Mouse (Mus musculus) liver, embryonic 11.5 days (tissue): Measurements from ENCODE around the gene Mcm2. TPM values are rescaled to one million over a fixed set of nuclear protein-coding genes. Genes with fewer than 3 reads are reported as not detected.

Experiments
- ATAC-seq: fragments of 200-750 bp; cut with Nextera tagmentation; replicated peaks from 2 replicates; pipeline ENCODE4 v1.8.0; 2017; ENCODE audit warnings: moderate number of reproducible peaks, mild to moderate bottlenecking, moderate TSS enrichment, moderate library complexity; ENCODE audit not compliant: low FRiP score
- DNase-seq: peaks from one replicate; pipeline ENCODE4 v3.0.0-alpha.2; 2017; ENCODE audit warnings: low spot score
- H3K27ac ChIP-seq: fragments of 300-500 bp; sonication (generic); 2 replicates; pipeline ENCODE4 v1.5.1; 2014; ENCODE audit warnings: mild to moderate bottlenecking, low read depth, low read length, control low read depth
- H3K27me3 ChIP-seq: fragments of 300-500 bp; sonication (generic); replicated peaks from 2 replicates; pipeline ENCODE4 v1.6.1; 2014; ENCODE audit warnings: low read length, mixed read lengths; ENCODE audit not compliant: control insufficient read depth, insufficient read depth
- H3K36me3 ChIP-seq: fragments of 300-500 bp; sonication (generic); 2 replicates; pipeline ENCODE4 v1.6.1; 2014; ENCODE audit warnings: mild to moderate bottlenecking, low read length, moderate library complexity, mixed read lengths; ENCODE audit not compliant: control insufficient read depth, insufficient read depth
- H3K4me1 ChIP-seq: fragments of 300-500 bp; sonication (generic); replicated peaks from 2 replicates; pipeline ENCODE4 v1.6.1; 2014; ENCODE audit warnings: low read length, mixed read lengths; ENCODE audit not compliant: control insufficient read depth, insufficient read depth
- H3K4me2 ChIP-seq: fragments of 300-500 bp; sonication (generic); 2 replicates; pipeline ENCODE4 v1.6.1; 2014; ENCODE audit warnings: mild to moderate bottlenecking, control low read depth, moderate library complexity
- H3K4me3 ChIP-seq: fragments of 300-500 bp; sonication (generic); 2 replicates; pipeline ENCODE4 v1.5.1; 2014; ENCODE audit warnings: low read depth, low read length, control low read depth
- H3K9ac ChIP-seq: fragments of 300-500 bp; sonication (generic); 2 replicates; pipeline ENCODE4 v1.6.1; 2014; ENCODE audit warnings: low read depth, low read length, control low read depth
- H3K9me3 ChIP-seq: fragments of 300-500 bp; sonication (generic); 2 replicates; pipeline ENCODE4 v1.6.1; 2016; ENCODE audit warnings: low read length, inconsistent platforms, mixed read lengths; ENCODE audit not compliant: control insufficient read depth
- WGBS: fragments of 180-500 bp; shearing (Covaris S2); extraction: QIAGEN DNeasy Blood & Tissue Kit; methylation state at CpG from one replicate; pipeline ENCODE4 v1.1.7; 2014; 5-methylcytosine and 5-hydroxymethylcytosine counted together
- polyA plus RNA-seq: library from polyadenylated mRNA; unstranded; fragments of >200 nt; fragmentation: Nextera tagmentation; extraction: Ambion mirVana; gene quantifications from 2 replicates; pipeline ENCODE4 v1.2.1, GENCODE M21; 2014

Gene Mcm2
- polyA plus RNA-seq, 1 experiment from 2014 or later, result 254 TPM

DNA sequence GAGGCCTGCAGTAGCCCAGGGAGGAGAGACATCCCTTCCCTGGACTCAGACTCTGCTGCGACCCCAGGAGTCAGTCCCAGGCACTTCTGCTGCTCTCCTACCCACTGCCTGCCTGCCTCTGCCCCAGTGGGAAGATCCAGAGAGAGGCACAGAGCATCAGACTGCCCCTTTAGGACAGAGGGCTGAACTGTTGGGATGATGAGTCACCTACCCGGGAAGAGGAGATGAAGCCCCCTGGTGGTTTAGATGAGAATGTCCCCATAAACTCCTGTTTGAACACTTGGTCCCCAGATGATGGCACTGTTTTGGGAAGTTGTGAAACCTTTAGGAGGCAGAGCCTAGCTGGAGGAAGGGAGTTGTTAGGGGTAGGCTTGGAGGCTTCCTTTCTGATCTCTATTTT lies 37.7 kb downstream of the Mcm2 start:
- Histone ChIP-seq H3K9me3 (no peaks in the 10 kb centered on the region), H3K4me3 (no peak overlapping the region), H3K9ac (no peak overlapping the region), H3K4me1 (no peaks in the 10 kb centered on the region), H3K27me3 (no peaks in the 10 kb centered on the region), H3K36me3 (no peaks in the 10 kb centered on the region), H3K4me2 (no peak overlapping the region), H3K27ac (no peak overlapping the region)
- DNase-seq (no peak), ATAC-seq (peak; percentile 62)
- 15% methylated on average over 2 of the region's 2 CpGs for WGBS

GRCm38 (mm10) chr6:88858341-88858740 lies 40.2 kb downstream of the Mcm2 start:
- ATAC-seq (no peak), DNase-seq (no peak)
- Histone ChIP-seq H3K27me3 (no peaks in the 10 kb centered on the region), H3K4me2 (no peak overlapping the region), H3K9ac (no peak overlapping the region), H3K36me3 (no peaks in the 10 kb centered on the region), H3K4me1 (no peaks in the 10 kb centered on the region; the same call in 1 of the 2 replicates), H3K9me3 (no peaks in the 10 kb centered on the region), H3K4me3 (no peak overlapping the region), H3K27ac (no peak overlapping the region)
- WGBS, result 69% methylated on average over 7 of the region's 7 CpGs

DNA sequence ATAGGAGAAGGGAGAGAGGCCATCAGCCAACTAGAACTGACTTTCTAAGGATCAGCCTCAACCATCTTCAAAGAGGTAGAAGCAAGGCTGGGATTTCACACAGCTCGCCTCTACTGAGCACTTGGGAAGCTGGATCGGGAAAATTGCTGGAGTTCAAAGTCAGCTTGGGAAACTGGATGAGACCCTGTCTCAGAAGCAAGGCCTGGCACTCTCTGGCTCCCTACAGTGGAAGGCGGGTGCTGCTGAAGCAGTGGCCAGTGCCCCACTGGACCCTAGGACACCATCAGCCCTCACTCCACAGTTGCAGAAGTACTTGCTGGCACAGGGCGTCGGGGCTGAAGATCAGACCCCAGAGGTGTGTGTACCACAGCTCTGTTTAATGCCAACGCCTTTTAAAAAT lies 40.8 kb downstream of the Mcm2 start:
- Histone ChIP-seq H3K9ac (no peak overlapping the region), H3K27me3 (no peaks in the 10 kb centered on the region), H3K36me3 (no peaks in the 10 kb centered on the region), H3K9me3 (no peaks in the 10 kb centered on the region), H3K4me2 (no peak overlapping the region), H3K4me3 (no peak overlapping the region), H3K4me1 (no peaks in the 10 kb centered on the region; the same call in 1 of the 2 replicates), H3K27ac (no peak overlapping the region)
- ATAC-seq (no peak), DNase-seq (no peak)
- WGBS, result 79% methylated on average over 6 of the region's 6 CpGs

DNA sequence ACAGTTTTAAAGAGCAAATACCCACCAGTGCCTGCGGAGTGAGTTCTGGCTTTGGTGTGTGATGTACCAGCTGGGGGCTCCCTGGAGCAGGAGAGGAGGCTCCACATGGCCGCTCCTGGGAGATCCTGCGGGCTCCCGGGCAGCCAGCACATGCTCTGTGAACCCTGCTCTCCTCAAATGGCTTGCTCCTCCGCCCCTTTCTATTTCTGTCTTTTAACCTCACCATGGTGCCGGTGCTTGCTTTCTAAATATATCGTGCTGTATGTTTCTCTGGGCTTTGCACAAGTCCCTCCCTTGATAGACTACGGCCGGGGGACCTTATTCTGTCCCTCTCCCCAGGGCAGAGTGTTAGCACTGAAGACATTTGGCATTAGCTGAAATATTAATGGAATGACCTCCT lies 41.3 kb downstream of the Mcm2 start:
- DNase-seq (no peak), ATAC-seq (no peak)
- Histone ChIP-seq H3K4me2 (no peak overlapping the region), H3K9ac (no peak overlapping the region), H3K4me1 (no peaks in the 10 kb centered on the region; the same call in 1 of the 2 replicates), H3K9me3 (no peaks in the 10 kb centered on the region), H3K27me3 (no peaks in the 10 kb centered on the region), H3K36me3 (no peaks in the 10 kb centered on the region), H3K4me3 (no peak overlapping the region), H3K27ac (no peak overlapping the region)
- 38% methylated on average over 9 of the region's 9 CpGs for WGBS

GRCm38 (mm10) chr6:88855636-88856035 lies 42.9 kb downstream of the Mcm2 start:
- Histone ChIP-seq H3K36me3 (no peaks in the 10 kb centered on the region), H3K4me1 (no peaks in the 10 kb centered on the region; the same call in 1 of the 2 replicates), H3K9me3 (no peaks in the 10 kb centered on the region), H3K4me3 (no peak overlapping the region), H3K27me3 (no peaks in the 10 kb centered on the region), H3K9ac (no peak overlapping the region), H3K27ac (no peak overlapping the region), H3K4me2 (no peak overlapping the region)
- WGBS, result 17% methylated on average over 5 of the region's 5 CpGs
- ATAC-seq (0 out of 2 replicates have a peak, but pooled peaks have one; percentile 33), DNase-seq (no peak)

DNA sequence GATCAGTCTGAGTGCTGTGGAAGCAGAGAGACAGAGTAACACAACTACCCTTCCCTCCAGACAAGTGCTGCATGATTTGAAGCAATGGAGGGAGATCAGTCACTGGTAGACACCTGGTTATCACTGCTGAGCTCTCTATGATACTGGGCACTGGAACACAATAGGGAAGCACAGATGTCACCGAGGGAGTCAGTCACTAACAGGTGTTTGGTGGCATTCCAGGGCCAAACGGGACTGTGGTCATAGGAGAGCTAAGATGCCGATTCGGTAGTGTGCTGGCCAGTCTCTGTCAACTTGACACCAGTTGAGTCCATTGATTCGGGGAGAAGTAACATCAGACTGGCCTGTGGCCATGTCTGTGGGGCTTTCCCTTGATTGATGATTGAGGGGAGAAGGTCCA lies 44.1 kb downstream of the Mcm2 start:
- Histone ChIP-seq H3K36me3 (no peaks in the 10 kb centered on the region), H3K27me3 (no peaks in the 10 kb centered on the region), H3K27ac (no peak overlapping the region), H3K4me1 (no peaks in the 10 kb centered on the region; the same call in 1 of the 2 replicates), H3K9me3 (no peaks in the 10 kb centered on the region), H3K4me2 (no peak overlapping the region), H3K4me3 (no peak overlapping the region), H3K9ac (no peak overlapping the region)
- ATAC-seq (no peak), DNase-seq (no peak)
- WGBS, result 67% methylated on average over 5 of the region's 5 CpGs

DNA sequence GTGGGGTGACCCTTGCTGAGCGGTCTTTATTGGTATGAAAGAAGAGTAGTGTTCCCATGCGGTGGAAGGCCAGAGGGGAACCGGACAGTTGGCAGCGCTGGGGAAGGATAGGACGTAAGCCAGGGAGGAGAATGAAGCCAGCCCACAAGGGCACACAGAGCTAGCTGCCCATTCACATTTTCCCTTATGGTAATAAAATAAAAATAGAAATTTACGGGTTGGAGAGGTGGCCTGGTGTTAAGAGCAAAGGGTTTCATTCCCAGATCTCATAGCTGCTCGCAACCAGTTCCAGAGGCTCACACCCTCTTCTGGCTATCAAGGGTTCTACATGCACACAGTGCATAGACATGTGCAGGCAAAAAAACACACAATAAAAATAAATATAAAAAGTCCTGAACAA lies 48.5 kb downstream of the Mcm2 start:
- Histone ChIP-seq H3K9me3 (no peaks in the 10 kb centered on the region), H3K36me3 (no peaks in the 10 kb centered on the region), H3K27me3 (no peaks in the 10 kb centered on the region), H3K4me3 (no peak overlapping the region), H3K4me1 (no peaks in the 10 kb centered on the region), H3K4me2 (no peak overlapping the region), H3K9ac (no peak overlapping the region), H3K27ac (no peak overlapping the region)
- 87% methylated on average over 7 of the region's 7 CpGs for WGBS
- ATAC-seq (no peak), DNase-seq (no peak)

- Histone ChIP-seq H3K4me2 (no peak overlapping the region), H3K4me3 (no peak overlapping the region), H3K9me3 (no peaks in the 10 kb centered on the region), H3K27ac (no peak overlapping the region), H3K36me3 (no peaks in the 10 kb centered on the region), H3K27me3 (no peaks in the 10 kb centered on the region), H3K9ac (no peak overlapping the region), H3K4me1 (no peaks in the 10 kb centered on the region)
- DNase-seq, result no peak
- peak; percentile 26; the same call in 1 of the 2 replicates for ATAC-seq
- 48% methylated on average over 4 of the region's 4 CpGs for WGBS
Observed at GRCm38 (mm10) chr6:88849270-88849669, 49.3 kb downstream of the Mcm2 start.

DNA sequence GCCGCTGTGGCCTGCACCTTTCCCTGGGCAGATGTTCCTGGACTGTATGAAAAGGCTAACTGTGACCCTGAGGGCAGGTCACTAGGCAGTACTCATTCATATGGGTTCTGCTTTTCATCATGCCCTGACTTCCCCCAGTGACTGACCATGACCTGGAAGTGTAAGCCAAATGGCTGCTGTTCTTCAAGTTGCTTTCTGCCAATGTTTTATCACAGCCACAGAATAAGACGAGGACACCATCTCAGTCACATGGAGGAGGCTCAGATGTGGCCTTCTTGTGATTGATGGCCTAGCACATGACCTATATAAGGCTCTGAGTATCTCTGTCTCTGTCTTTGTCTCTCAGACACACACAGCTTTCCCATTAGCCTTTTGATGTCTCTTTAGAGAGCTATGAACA lies 51.0 kb downstream of the Mcm2 start:
- no peak overlapping the region for H3K4me3 ChIP-seq
- H3K9ac ChIP-seq, result no peak overlapping the region
- no peaks in the 10 kb centered on the region for H3K9me3 ChIP-seq
- H3K4me1 ChIP-seq, result peaks cover 4% of the 10 kb centered on the region
- H3K4me2 ChIP-seq, result no peak overlapping the region
- H3K27ac ChIP-seq, result no peak overlapping the region
- DNase-seq, result no peak
- 56% methylated on average over 2 of the region's 2 CpGs for WGBS
- H3K27me3 ChIP-seq, result no peaks in the 10 kb centered on the region
- no peak for ATAC-seq
- no peaks in the 10 kb centered on the region for H3K36me3 ChIP-seq
